Comparison of ENCODE assay signal across 18 mouse cellular contexts in the genomic region with DNA sequence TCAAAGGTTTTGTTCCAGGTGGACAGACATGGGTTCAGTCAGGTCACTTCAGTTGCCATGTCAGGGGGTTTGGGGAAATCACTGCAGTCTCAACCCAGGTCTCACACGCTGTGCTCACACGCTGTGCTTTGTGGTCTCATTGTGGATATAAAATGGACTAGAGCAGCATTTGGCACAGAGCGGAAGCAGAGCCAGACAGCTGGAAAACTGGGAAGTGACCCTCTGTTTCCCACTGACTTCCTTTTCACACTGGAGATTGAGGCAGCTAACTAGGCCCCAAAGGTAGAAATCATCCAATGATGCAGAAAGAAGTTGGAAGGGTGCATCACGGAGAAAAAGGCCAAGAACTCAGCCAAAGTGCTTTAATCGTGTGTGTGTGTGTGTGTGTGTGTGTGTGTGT.
DNase-seq lines count a peak whose midpoint lies in the region; ATAC-seq and TF ChIP-seq lines count a peak whose summit lies in the region.
"Had no signal": no experiment of that assay in that cellular context is flagged by ENCODE, and none has a peak within 500 bp of the region (broad histone marks: within the 10 kb centered on the region; RNA-seq: fewer than 3 reads in every experiment).

No protein-coding gene starts in this region.

- no peaks in the 10 kb centered on the region for H3K9me3 ChIP-seq in forebrain, embryonic 14.5 days (replicated peaks; ENCODE audit: control insufficient read depth, low read length)
- no peaks in the 10 kb centered on the region for H3K9me3 ChIP-seq in forebrain, postnatal 0 days (ENCODE audit: low read length)
- H3K9me3 ChIP-seq in hindbrain, postnatal 0 days (ENCODE audit: low read length), result no peaks in the 10 kb centered on the region
- H3K9me3 ChIP-seq in hindbrain, embryonic 12.5 days (replicated peaks), result no peaks in the 10 kb centered on the region
- no peaks in the 10 kb centered on the region for H3K9me3 ChIP-seq in midbrain, embryonic 15.5 days
- H3K9me3 ChIP-seq in midbrain, postnatal 0 days (ENCODE audit: low read length), result no peaks in the 10 kb centered on the region
- no peaks in the 10 kb centered on the region for H3K9me3 ChIP-seq in forebrain, embryonic 16.5 days (ENCODE audit: control insufficient read depth, low read length)
- H3K9me3 ChIP-seq: embryonic facial prominence, embryonic 12.5 days; heart, embryonic 13.5 days had no signal

- peak; percentile 10 for DNase-seq in forebrain, embryonic 14.5 days (ENCODE audit: low spot score)
- no peak for DNase-seq in forebrain, postnatal 0 days
- DNase-seq in hindbrain, postnatal 0 days (ENCODE audit: low spot score), result peak; percentile 8
- DNase-seq in midbrain, postnatal 0 days (ENCODE audit: low spot score), result no peak
- DNase-seq in right cerebral cortex, postnatal 36 days (ENCODE audit: low spot score in 2 of 2), result no peak
- DNase-seq: adrenal gland, adult 2 months; adrenal gland, postnatal 25 days; cerebellum, adult 8-10 months; cerebellum, postnatal 25 days; gastrocnemius, postnatal 36 days; heart, adult 11 months; heart, postnatal 36 days had no signal

- H3K9ac ChIP-seq in forebrain, embryonic 14.5 days (ENCODE audit: low read length), result no peak overlapping the region
- no peak overlapping the region for H3K9ac ChIP-seq in forebrain, postnatal 0 days
- H3K9ac ChIP-seq in hindbrain, postnatal 0 days (replicated peaks; ENCODE audit: low read length), result no peak overlapping the region
- no peak overlapping the region for H3K9ac ChIP-seq in hindbrain, embryonic 12.5 days
- no peak overlapping the region for H3K9ac ChIP-seq in midbrain, embryonic 15.5 days
- H3K9ac ChIP-seq in midbrain, postnatal 0 days (replicated peaks; ENCODE audit: low read length, poor library complexity, severe bottlenecking), result no peak overlapping the region
- no peak overlapping the region for H3K9ac ChIP-seq in forebrain, embryonic 16.5 days (replicated peaks; ENCODE audit: low read depth, low read length)
- H3K9ac ChIP-seq: embryonic facial prominence, embryonic 12.5 days; heart, embryonic 13.5 days had no signal

- H3K4me3 ChIP-seq in forebrain, embryonic 14.5 days (ENCODE audit: low read depth, low read length), result no peak overlapping the region
- no peak overlapping the region for H3K4me3 ChIP-seq in forebrain, postnatal 0 days (ENCODE audit: low read depth, low read length)
- no peak overlapping the region for H3K4me3 ChIP-seq in hindbrain, postnatal 0 days (ENCODE audit: low read length)
- H3K4me3 ChIP-seq in hindbrain, embryonic 12.5 days, result no peak overlapping the region
- H3K4me3 ChIP-seq in midbrain, embryonic 15.5 days, result no peak overlapping the region
- H3K4me3 ChIP-seq in midbrain, postnatal 0 days (ENCODE audit: low read depth, low read length), result no peak overlapping the region
- no peak overlapping the region for H3K4me3 ChIP-seq in forebrain, embryonic 16.5 days (replicated peaks; ENCODE audit: low read length)
- H3K4me3 ChIP-seq: embryonic facial prominence, embryonic 12.5 days; heart, embryonic 13.5 days had no signal

- 45% methylated on average over 5 of the region's 5 CpGs for WGBS in forebrain, embryonic 14.5 days
- WGBS in forebrain, postnatal 0 days, result 47% methylated on average over 5 of the region's 5 CpGs
- WGBS in hindbrain, postnatal 0 days, result 53% methylated on average over 5 of the region's 5 CpGs
- 91% methylated on average over 5 of the region's 5 CpGs for WGBS in hindbrain, embryonic 12.5 days
- 83% methylated on average over 5 of the region's 5 CpGs for WGBS in midbrain, embryonic 15.5 days
- 83% methylated on average over 5 of the region's 5 CpGs for WGBS in midbrain, postnatal 0 days
- WGBS in forebrain, embryonic 16.5 days, result 48% methylated on average over 5 of the region's 5 CpGs

- 0 out of 2 replicates have a peak overlapping the region, but pooled peaks have one; percentile 67 for H3K27ac ChIP-seq in forebrain, embryonic 14.5 days (ENCODE audit: low read depth, low read length)
- H3K27ac ChIP-seq in forebrain, postnatal 0 days (ENCODE audit: low read depth, low read length), result no peak overlapping the region
- no peak overlapping the region for H3K27ac ChIP-seq in hindbrain, postnatal 0 days
- H3K27ac ChIP-seq in hindbrain, embryonic 12.5 days, result no peak overlapping the region; the same call in 1 of the 2 replicates
- H3K27ac ChIP-seq in midbrain, embryonic 15.5 days, result no peak overlapping the region
- H3K27ac ChIP-seq in midbrain, postnatal 0 days (ENCODE audit: low read depth, low read length), result no peak overlapping the region
- H3K27ac ChIP-seq in forebrain, embryonic 16.5 days (ENCODE audit: low read length), result peak overlapping the region; percentile 12; the same call in 1 of the 2 replicates
- H3K27ac ChIP-seq: embryonic facial prominence, embryonic 12.5 days; heart, embryonic 13.5 days had no signal

- H3K27me3 ChIP-seq in forebrain, embryonic 14.5 days (replicated peaks; ENCODE audit: control insufficient read depth, insufficient read depth, low read length), result no peaks in the 10 kb centered on the region
- H3K27me3 ChIP-seq in forebrain, postnatal 0 days (ENCODE audit: insufficient read depth, low read length), result no peaks in the 10 kb centered on the region
- H3K27me3 ChIP-seq in hindbrain, postnatal 0 days (ENCODE audit: insufficient read depth, low read length), result no peaks in the 10 kb centered on the region
- H3K27me3 ChIP-seq in hindbrain, embryonic 12.5 days, result no peaks in the 10 kb centered on the region
- no peaks in the 10 kb centered on the region for H3K27me3 ChIP-seq in midbrain, embryonic 15.5 days (replicated peaks)
- no peaks in the 10 kb centered on the region for H3K27me3 ChIP-seq in midbrain, postnatal 0 days (ENCODE audit: insufficient read depth, low read length)
- H3K27me3 ChIP-seq in forebrain, embryonic 16.5 days (replicated peaks; ENCODE audit: control insufficient read depth, insufficient read depth, low read length), result no peaks in the 10 kb centered on the region
- H3K27me3 ChIP-seq: embryonic facial prominence, embryonic 12.5 days; heart, embryonic 13.5 days had no signal

- H3K36me3 ChIP-seq in forebrain, embryonic 14.5 days (ENCODE audit: control insufficient read depth, insufficient read depth, low read length), result no peaks in the 10 kb centered on the region
- no peaks in the 10 kb centered on the region for H3K36me3 ChIP-seq in forebrain, postnatal 0 days (ENCODE audit: insufficient read depth)
- no peaks in the 10 kb centered on the region for H3K36me3 ChIP-seq in hindbrain, postnatal 0 days (ENCODE audit: insufficient read depth, low read length)
- no peaks in the 10 kb centered on the region for H3K36me3 ChIP-seq in hindbrain, embryonic 12.5 days
- no peaks in the 10 kb centered on the region for H3K36me3 ChIP-seq in midbrain, embryonic 15.5 days (replicated peaks)
- no peaks in the 10 kb centered on the region for H3K36me3 ChIP-seq in midbrain, postnatal 0 days (ENCODE audit: insufficient read depth, low read length)
- no peaks in the 10 kb centered on the region for H3K36me3 ChIP-seq in forebrain, embryonic 16.5 days (ENCODE audit: control insufficient read depth, insufficient read depth)
- H3K36me3 ChIP-seq: embryonic facial prominence, embryonic 12.5 days; heart, embryonic 13.5 days had no signal

- no peak for TF ChIP-seq CTCF in forebrain, postnatal 0 days (IDR thresholded peaks at IDR 0.05; ENCODE audit: low read depth)
- no peak for TF ChIP-seq CTCF in hindbrain, postnatal 0 days (IDR thresholded peaks at IDR 0.05; ENCODE audit: low read depth)
- TF ChIP-seq CTCF in midbrain, postnatal 0 days (IDR thresholded peaks at IDR 0.05), result no peak

- H3K4me2 ChIP-seq in forebrain, embryonic 14.5 days (ENCODE audit: low read length), result no peak overlapping the region
- no peak overlapping the region for H3K4me2 ChIP-seq in forebrain, postnatal 0 days (ENCODE audit: low read depth)
- no peak overlapping the region for H3K4me2 ChIP-seq in hindbrain, postnatal 0 days (ENCODE audit: low read depth, low read length)
- no peak overlapping the region for H3K4me2 ChIP-seq in hindbrain, embryonic 12.5 days (replicated peaks)
- H3K4me2 ChIP-seq in midbrain, embryonic 15.5 days, result no peak overlapping the region
- H3K4me2 ChIP-seq in midbrain, postnatal 0 days (ENCODE audit: low read depth, low read length, poor library complexity, severe bottlenecking), result no peak overlapping the region
- H3K4me2 ChIP-seq in forebrain, embryonic 16.5 days (ENCODE audit: low read length), result no peak overlapping the region
- H3K4me2 ChIP-seq: embryonic facial prominence, embryonic 12.5 days; heart, embryonic 13.5 days had no signal

- peaks cover 11% of the 10 kb centered on the region for H3K4me1 ChIP-seq in forebrain, embryonic 14.5 days (ENCODE audit: control insufficient read depth, insufficient read depth, low read length)
- peaks cover 4% of the 10 kb centered on the region; the same call in 1 of the 2 replicates for H3K4me1 ChIP-seq in forebrain, postnatal 0 days (ENCODE audit: insufficient read depth)
- H3K4me1 ChIP-seq in hindbrain, postnatal 0 days (ENCODE audit: insufficient read depth, low read length), result no peaks in the 10 kb centered on the region
- no peaks in the 10 kb centered on the region for H3K4me1 ChIP-seq in hindbrain, embryonic 12.5 days
- no peaks in the 10 kb centered on the region for H3K4me1 ChIP-seq in midbrain, embryonic 15.5 days
- H3K4me1 ChIP-seq in midbrain, postnatal 0 days (ENCODE audit: insufficient read depth, low read length), result no peaks in the 10 kb centered on the region
- peaks cover 22% of the 10 kb centered on the region for H3K4me1 ChIP-seq in forebrain, embryonic 16.5 days (replicated peaks; ENCODE audit: control insufficient read depth, insufficient read depth, low read length)
- H3K4me1 ChIP-seq: embryonic facial prominence, embryonic 12.5 days; heart, embryonic 13.5 days had no signal

- ATAC-seq in forebrain, embryonic 14.5 days, result no peak; the same call in 1 of the 2 replicates
- ATAC-seq in forebrain, postnatal 0 days, result no peak
- no peak for ATAC-seq in hindbrain, postnatal 0 days
- ATAC-seq in hindbrain, embryonic 12.5 days (ENCODE audit: low FRiP score), result no peak
- 0 out of 2 replicates have a peak, but pooled peaks have one; percentile 20 for ATAC-seq in midbrain, embryonic 15.5 days (replicated peaks)
- ATAC-seq in midbrain, postnatal 0 days (ENCODE audit: low FRiP score), result no peak; the same call in 1 of the 2 replicates
- ATAC-seq in forebrain, embryonic 16.5 days, result 0 out of 2 replicates have a peak, but pooled peaks have one; percentile 19
- ATAC-seq: intestine, embryonic 16.5 days had no signal

Comparison
In these comparisons a context has a peak if more than half of its experiments do, and no peak if none do; other contexts are left out.
1. ATAC-seq: peak in midbrain, embryonic 15.5 days (single experiment) and forebrain, embryonic 16.5 days (single experiment); none in forebrain, embryonic 14.5 days (single experiment), forebrain, postnatal 0 days (single experiment), hindbrain, postnatal 0 days (single experiment), hindbrain, embryonic 12.5 days (single experiment) and midbrain, postnatal 0 days (single experiment).
2. DNase-seq: peak in forebrain, embryonic 14.5 days (single experiment) and hindbrain, postnatal 0 days (single experiment); none in forebrain, postnatal 0 days (single experiment), midbrain, postnatal 0 days (single experiment) and right cerebral cortex, postnatal 36 days (0 of 2).
3. H3K27ac ChIP-seq: peak in forebrain, embryonic 14.5 days (single experiment) and forebrain, embryonic 16.5 days (single experiment); none in forebrain, postnatal 0 days (single experiment), hindbrain, postnatal 0 days (single experiment), hindbrain, embryonic 12.5 days (single experiment), midbrain, embryonic 15.5 days (single experiment) and midbrain, postnatal 0 days (single experiment).